Mouse (Mus musculus): ENCODE results near the gene H2-Eb1. TPM values are rescaled to one million over a fixed set of nuclear protein-coding genes. Genes with fewer than 3 reads are reported as not detected.

Gene H2-Eb1
- polyA plus RNA-seq, 2 experiments: 2.4 to 3.4 TPM

DNA sequence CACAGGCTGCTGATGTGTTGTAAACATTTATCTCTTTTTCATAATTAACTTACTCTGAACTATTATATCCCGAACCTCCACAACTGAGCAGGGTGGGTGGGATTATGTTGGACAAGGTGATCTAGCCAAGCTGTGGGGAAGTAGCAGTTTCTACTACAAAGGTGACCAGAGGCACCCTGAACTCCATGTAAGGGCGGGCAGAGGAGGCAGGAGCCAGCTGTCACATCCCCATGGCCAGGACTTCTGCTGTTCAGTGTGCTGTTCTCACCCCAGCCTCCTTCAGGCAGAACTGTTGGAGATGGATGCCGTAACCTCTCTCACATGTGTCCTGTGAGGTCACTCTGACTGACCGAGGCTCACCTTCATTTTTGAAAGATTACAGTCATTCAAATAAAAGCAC lies 35.9 kb upstream of the H2-Eb1 start:
- DNase-seq (ENCODE audit: low spot score) (no peak), ATAC-seq (ENCODE audit: low FRiP score, low read depth) (no peak)
- H3K4me3 ChIP-seq (replicated peaks; ENCODE audit: low read length): no peak overlapping the region
- H3K27me3 ChIP-seq (ENCODE audit: control insufficient read depth, insufficient read depth, low read length): peaks cover 9% of the 10 kb centered on the region
- no peak overlapping the region for H3K27ac ChIP-seq (replicated peaks; ENCODE audit: low read depth, low read length)
- 69% methylated on average over 4 of the region's 4 CpGs for WGBS
- no peaks in the 10 kb centered on the region for H3K4me1 ChIP-seq (ENCODE audit: control insufficient read depth, insufficient read depth, low read length)
- no peak overlapping the region for H3K9ac ChIP-seq (ENCODE audit: low read depth, low read length, severe bottlenecking)
- no peaks in the 10 kb centered on the region for H3K36me3 ChIP-seq (ENCODE audit: control insufficient read depth, insufficient read depth, low read length)
- H3K9me3 ChIP-seq (ENCODE audit: control insufficient read depth, low read length): no peaks in the 10 kb centered on the region
- no peak for TF ChIP-seq POLR2A (IDR thresholded peaks at IDR 0.05; ENCODE audit: borderline replicate concordance, extremely low read depth, insufficient read depth, insufficient read length)
- H3K4me2 ChIP-seq (replicated peaks; ENCODE audit: low read depth, low read length, severe bottlenecking): no peak overlapping the region

DNA sequence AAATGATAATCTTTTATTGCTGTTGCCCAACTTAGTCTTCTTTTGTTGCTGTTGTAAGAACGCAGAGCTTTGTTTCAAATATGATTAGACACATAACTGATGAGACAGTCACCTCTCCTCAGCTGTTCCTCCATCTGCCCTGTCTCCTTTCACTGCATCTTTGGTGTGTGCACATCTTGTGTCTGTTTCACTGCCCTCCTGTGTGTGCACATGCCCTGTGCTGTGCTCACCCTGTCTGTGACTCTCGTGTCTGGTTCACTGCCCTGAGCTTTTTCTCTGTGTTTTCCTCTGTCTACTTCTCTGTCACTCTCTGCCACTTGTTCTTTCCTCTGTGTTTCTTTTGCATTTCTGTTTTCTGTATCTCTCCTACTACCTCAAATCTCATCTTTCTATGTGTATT lies 35.4 kb upstream of the H2-Eb1 start:
- no peak overlapping the region for H3K4me2 ChIP-seq (replicated peaks; ENCODE audit: low read depth, low read length, severe bottlenecking)
- no peaks in the 10 kb centered on the region for H3K36me3 ChIP-seq (ENCODE audit: control insufficient read depth, insufficient read depth, low read length)
- H3K27ac ChIP-seq (replicated peaks; ENCODE audit: low read depth, low read length): no peak overlapping the region
- no peaks in the 10 kb centered on the region for H3K4me1 ChIP-seq (ENCODE audit: control insufficient read depth, insufficient read depth, low read length)
- no peak overlapping the region for H3K9ac ChIP-seq (ENCODE audit: low read depth, low read length, severe bottlenecking)
- H3K4me3 ChIP-seq (replicated peaks; ENCODE audit: low read length): no peak overlapping the region
- no peaks in the 10 kb centered on the region for H3K9me3 ChIP-seq (ENCODE audit: control insufficient read depth, low read length)
- no peak for TF ChIP-seq POLR2A (IDR thresholded peaks at IDR 0.05; ENCODE audit: borderline replicate concordance, extremely low read depth, insufficient read depth, insufficient read length)
- ATAC-seq (ENCODE audit: low FRiP score, low read depth) (no peak), DNase-seq (ENCODE audit: low spot score) (no peak)
- WGBS: 73% methylated on average over 2 of the region's 2 CpGs
- H3K27me3 ChIP-seq (ENCODE audit: control insufficient read depth, insufficient read depth, low read length): peaks cover 4% of the 10 kb centered on the region

DNA sequence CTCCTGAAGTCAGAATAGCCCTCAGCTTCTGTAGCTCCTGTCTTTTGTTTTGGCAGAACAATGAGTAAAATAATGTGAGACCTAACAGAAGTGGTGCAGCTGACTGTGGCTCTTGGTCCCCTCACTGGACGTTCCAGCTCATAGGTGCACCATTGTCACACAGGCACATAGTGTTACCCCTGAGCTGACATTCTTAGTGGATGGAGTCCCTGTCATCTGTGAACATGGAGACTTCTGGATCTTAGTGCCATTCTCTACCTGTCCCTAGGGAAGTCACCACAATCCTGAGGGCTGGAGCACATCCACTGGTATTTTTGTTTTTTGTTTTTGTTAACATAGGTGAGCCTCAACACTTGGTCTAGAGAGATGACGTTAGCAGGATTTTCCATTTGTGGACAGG lies 34.7 kb upstream of the H2-Eb1 start:
- H3K27me3 ChIP-seq (ENCODE audit: control insufficient read depth, insufficient read depth, low read length): no peaks in the 10 kb centered on the region
- H3K9ac ChIP-seq (ENCODE audit: low read depth, low read length, severe bottlenecking): no peak overlapping the region
- H3K36me3 ChIP-seq (ENCODE audit: control insufficient read depth, insufficient read depth, low read length): no peaks in the 10 kb centered on the region
- no peaks in the 10 kb centered on the region for H3K9me3 ChIP-seq (ENCODE audit: control insufficient read depth, low read length)
- DNase-seq (ENCODE audit: low spot score) (no peak), ATAC-seq (ENCODE audit: low FRiP score, low read depth) (no peak)
- WGBS: 78% methylated on average over 2 of the region's 2 CpGs
- no peak overlapping the region for H3K27ac ChIP-seq (replicated peaks; ENCODE audit: low read depth, low read length)
- H3K4me3 ChIP-seq (replicated peaks; ENCODE audit: low read length): no peak overlapping the region
- no peak for TF ChIP-seq POLR2A (IDR thresholded peaks at IDR 0.05; ENCODE audit: borderline replicate concordance, extremely low read depth, insufficient read depth, insufficient read length)
- no peaks in the 10 kb centered on the region for H3K4me1 ChIP-seq (ENCODE audit: control insufficient read depth, insufficient read depth, low read length)
- no peak overlapping the region for H3K4me2 ChIP-seq (replicated peaks; ENCODE audit: low read depth, low read length, severe bottlenecking)

DNA sequence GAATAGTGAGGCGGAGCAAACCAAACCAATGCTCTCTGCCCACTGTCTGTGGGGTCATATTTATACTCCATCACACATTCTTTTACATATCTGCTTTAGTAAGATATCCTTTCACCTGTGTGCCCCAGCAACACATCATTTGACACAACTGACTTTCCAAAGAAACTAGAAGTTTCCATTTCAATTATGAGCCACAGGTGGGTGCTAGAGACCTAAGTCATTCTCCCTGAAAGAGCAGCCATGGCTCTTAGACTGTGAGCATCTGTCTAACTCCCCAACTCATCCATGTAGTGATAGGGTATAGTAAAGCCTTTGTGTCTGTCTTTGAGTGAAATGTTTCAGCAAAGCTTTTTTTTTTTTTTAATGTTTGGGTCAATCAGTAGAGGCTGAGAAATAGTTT lies 33.6 kb upstream of the H2-Eb1 start:
- no peak overlapping the region for H3K4me2 ChIP-seq (replicated peaks; ENCODE audit: low read depth, low read length, severe bottlenecking)
- no peak overlapping the region for H3K9ac ChIP-seq (ENCODE audit: low read depth, low read length, severe bottlenecking)
- H3K27me3 ChIP-seq (ENCODE audit: control insufficient read depth, insufficient read depth, low read length): no peaks in the 10 kb centered on the region
- TF ChIP-seq POLR2A (IDR thresholded peaks at IDR 0.05; ENCODE audit: borderline replicate concordance, extremely low read depth, insufficient read depth, insufficient read length): no peak
- H3K27ac ChIP-seq (replicated peaks; ENCODE audit: low read depth, low read length): no peak overlapping the region
- H3K36me3 ChIP-seq (ENCODE audit: control insufficient read depth, insufficient read depth, low read length): no peaks in the 10 kb centered on the region
- 88% methylated on average over 1 of the region's 1 CpGs for WGBS
- no peaks in the 10 kb centered on the region for H3K4me1 ChIP-seq (ENCODE audit: control insufficient read depth, insufficient read depth, low read length)
- H3K9me3 ChIP-seq (ENCODE audit: control insufficient read depth, low read length): no peaks in the 10 kb centered on the region
- no peak overlapping the region for H3K4me3 ChIP-seq (replicated peaks; ENCODE audit: low read length)
- no peak for ATAC-seq (ENCODE audit: low FRiP score, low read depth)
- no peak for DNase-seq (ENCODE audit: low spot score)

DNA sequence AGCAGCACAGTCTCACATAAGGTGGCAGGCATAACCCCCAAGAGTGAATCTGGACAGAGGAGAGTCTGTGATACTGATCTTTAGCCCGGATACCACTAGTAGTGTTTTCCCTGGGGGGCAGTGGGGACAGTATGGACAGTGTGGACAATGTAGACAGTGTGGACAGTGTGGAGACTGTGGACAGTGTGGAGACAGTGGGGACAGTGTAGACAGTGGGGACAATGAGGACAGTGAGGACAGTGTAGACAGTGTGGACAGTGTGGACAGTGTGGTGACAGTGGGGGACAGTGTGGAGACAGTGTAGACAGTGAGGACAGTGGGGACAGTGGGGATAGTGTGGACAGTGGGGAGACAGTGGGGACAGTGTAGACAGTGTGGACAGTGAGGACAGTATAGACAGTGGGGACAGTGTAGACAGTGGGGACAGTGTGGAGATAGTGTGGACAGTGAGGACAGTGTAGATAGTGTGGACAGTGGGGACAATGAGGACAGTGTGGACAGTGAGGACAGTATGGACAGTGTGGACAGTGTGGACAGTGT lies 25.1 kb upstream of the H2-Eb1 start:
- Histone ChIP-seq H3K9me3 (ENCODE audit: control insufficient read depth, low read length) (no peaks in the 10 kb centered on the region), H3K27ac (replicated peaks; ENCODE audit: low read depth, low read length) (no peak overlapping the region), H3K4me3 (replicated peaks; ENCODE audit: low read length) (no peak overlapping the region), H3K4me2 (replicated peaks; ENCODE audit: low read depth, low read length, severe bottlenecking) (no peak overlapping the region), H3K4me1 (ENCODE audit: control insufficient read depth, insufficient read depth, low read length) (no peaks in the 10 kb centered on the region), H3K9ac (ENCODE audit: low read depth, low read length, severe bottlenecking) (no peak overlapping the region), H3K36me3 (ENCODE audit: control insufficient read depth, insufficient read depth, low read length) (no peaks in the 10 kb centered on the region), H3K27me3 (ENCODE audit: control insufficient read depth, insufficient read depth, low read length) (no peaks in the 10 kb centered on the region)
- 81% methylated on average over 1 of the region's 1 CpGs for WGBS
- DNase-seq (ENCODE audit: low spot score) (no peak), ATAC-seq (ENCODE audit: low FRiP score, low read depth) (no peak)
- no peak for TF ChIP-seq POLR2A (IDR thresholded peaks at IDR 0.05; ENCODE audit: borderline replicate concordance, extremely low read depth, insufficient read depth, insufficient read length)

DNA sequence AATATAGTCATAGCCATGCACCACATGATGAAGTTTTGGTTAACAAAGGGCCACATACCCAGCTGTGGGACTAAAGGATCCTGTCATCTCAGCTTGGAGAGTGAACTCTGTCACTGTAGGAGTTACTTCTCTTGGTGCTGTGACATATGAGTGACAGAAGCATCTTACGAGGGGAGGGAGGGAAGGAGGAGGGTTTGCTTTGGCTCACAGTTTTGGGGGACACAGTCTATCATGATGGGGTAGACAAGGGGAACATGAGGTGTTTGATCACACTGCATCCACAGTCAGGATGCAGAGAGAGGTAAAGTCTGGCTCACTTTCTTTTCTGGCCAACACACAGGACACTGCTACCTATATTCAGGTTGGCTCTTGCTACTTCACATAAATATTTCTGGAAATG lies 23.8 kb upstream of the H2-Eb1 start:
- 50% methylated on average over 1 of the region's 1 CpGs for WGBS
- H3K36me3 ChIP-seq (ENCODE audit: control insufficient read depth, insufficient read depth, low read length): no peaks in the 10 kb centered on the region
- H3K4me3 ChIP-seq (replicated peaks; ENCODE audit: low read length): no peak overlapping the region
- H3K4me2 ChIP-seq (replicated peaks; ENCODE audit: low read depth, low read length, severe bottlenecking): no peak overlapping the region
- no peaks in the 10 kb centered on the region for H3K9me3 ChIP-seq (ENCODE audit: control insufficient read depth, low read length)
- no peaks in the 10 kb centered on the region for H3K27me3 ChIP-seq (ENCODE audit: control insufficient read depth, insufficient read depth, low read length)
- no peak for TF ChIP-seq POLR2A (IDR thresholded peaks at IDR 0.05; ENCODE audit: borderline replicate concordance, extremely low read depth, insufficient read depth, insufficient read length)
- H3K9ac ChIP-seq (ENCODE audit: low read depth, low read length, severe bottlenecking): no peak overlapping the region
- ATAC-seq (ENCODE audit: low FRiP score, low read depth) (no peak), DNase-seq (ENCODE audit: low spot score) (no peak)
- H3K27ac ChIP-seq (replicated peaks; ENCODE audit: low read depth, low read length): no peak overlapping the region
- no peaks in the 10 kb centered on the region for H3K4me1 ChIP-seq (ENCODE audit: control insufficient read depth, insufficient read depth, low read length)

Measured in limb, embryonic 14.5 days (tissue).